Mouse (Mus musculus) CD4-positive helper T cell, adult 2 months (primary cell): ENCODE data around the gene Mtap.

Experiments used
- DNase-seq: peaks from one replicate; pipeline ENCODE4 v3.0.0-alpha.2; 2012; ENCODE audit warnings: low read depth, missing footprints, low spot score

Gene Mtap

GRCm38 (mm10) chr4:89136906-89137541 lies at the start of gene Mtap:
Gene Mtap, plus strand, starts transcription at chr4:89137122.
- DNase-seq: peak; percentile 84

GRCm38 (mm10) chr4:89089110-89089509 lies 47.8 kb upstream of the Mtap start:
- DNase-seq: no peak

DNA sequence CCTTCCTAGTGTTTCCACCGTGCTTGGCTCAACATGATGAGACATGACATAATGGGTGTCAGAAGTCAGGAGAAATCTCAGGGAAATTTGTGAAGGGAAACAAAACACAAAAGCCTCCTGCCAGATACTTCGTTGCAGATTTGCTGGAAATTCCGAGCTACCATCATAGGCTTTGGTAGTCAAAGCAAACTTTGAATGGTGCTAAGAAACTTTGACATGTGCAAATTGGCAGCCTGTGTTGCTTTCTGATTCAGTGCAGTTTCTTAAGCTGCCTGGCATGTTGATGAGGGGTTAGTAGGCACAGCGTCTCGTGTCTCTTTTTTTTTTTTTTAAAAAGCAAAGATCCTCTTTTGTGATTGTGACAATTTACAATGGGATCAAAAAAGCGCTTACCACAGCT lies 46.7 kb upstream of the Mtap start:
- no peak for DNase-seq

DNA sequence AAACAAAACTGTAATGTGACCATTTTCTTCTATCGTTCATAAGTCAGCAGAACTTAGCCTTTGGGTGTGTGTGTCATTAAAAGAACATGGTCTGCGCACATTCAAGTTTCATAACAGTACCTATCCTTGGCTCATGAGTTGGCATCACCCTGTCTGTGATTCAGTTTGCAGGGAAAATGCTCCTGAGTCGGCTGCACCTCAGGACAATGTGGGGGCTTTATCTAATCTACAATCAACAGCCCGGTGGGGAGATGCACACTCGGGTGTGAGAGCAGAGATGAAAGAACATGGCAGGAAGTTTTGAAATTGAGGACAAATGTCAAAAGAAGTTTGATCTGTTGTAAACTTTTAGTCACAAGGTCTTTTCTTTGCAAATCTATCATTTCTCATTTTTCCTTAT lies 44.8 kb upstream of the Mtap start:
- DNase-seq: no peak

DNA sequence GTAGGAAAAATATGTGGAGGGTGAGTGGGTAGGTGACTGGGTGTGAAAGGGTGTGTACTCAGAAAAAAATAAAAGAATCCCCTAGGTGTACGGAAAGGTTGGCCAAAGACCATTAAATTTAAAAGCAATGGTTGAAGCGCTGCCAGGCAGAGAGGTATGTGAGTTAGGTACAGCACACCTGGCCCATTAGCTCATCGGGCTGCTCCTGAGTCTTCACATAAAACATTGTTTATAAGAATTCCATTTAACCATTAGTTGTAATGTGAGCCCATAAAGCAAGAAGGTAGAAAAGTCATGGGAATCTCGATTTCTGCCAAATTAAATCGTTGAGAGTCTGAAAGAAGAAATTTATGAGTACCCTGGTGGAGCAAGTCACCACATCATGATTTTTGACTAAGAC lies 42.1 kb upstream of the Mtap start:
- no peak for DNase-seq

GRCm38 (mm10) chr4:89098261-89098660 lies 38.7 kb upstream of the Mtap start:
- no peak for DNase-seq

DNA sequence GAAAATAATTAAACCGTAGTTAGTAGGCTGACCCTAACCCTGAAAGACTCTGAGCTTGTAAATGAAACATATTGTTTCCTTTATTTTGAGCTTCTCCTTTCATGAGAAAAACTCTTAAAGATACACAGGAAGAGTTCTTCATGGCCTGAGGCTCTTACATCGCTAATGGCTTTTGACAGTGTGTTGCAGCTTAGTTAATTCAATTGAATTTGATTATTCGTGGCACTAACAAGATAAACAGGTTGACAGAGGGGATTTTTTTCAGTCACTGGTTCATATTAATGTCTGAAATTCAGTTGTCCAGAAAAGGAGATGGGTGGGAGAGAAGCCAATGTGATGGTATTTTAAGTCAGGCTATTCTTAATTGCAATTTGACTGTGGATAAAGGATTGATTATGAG lies 35.6 kb upstream of the Mtap start:
- DNase-seq: no peak

GRCm38 (mm10) chr4:89102283-89102682 lies 34.6 kb upstream of the Mtap start:
- no peak for DNase-seq

GRCm38 (mm10) chr4:89105486-89105885 lies 31.4 kb upstream of the Mtap start:
- no peak for DNase-seq

DNA sequence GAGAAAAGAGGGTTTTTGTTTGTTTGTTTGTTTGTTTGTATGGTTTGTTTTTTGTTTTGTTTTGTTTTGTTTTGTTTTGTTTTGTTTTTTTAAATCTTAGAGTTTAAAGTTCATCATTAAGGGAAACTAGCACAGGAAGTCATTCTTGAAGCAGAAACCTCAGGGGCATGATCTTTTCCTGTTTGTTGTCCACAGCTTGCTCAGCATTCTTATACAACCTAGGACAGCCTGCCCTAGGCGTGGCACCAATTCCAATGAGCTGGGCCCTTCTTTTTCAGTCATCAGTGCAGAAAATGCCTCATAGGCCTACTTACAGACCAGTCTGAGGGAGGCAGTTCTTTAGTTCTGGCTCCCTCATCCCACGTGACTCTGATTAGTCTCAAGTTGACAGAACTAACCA lies 30.4 kb upstream of the Mtap start:
- DNase-seq: no peak

DNA sequence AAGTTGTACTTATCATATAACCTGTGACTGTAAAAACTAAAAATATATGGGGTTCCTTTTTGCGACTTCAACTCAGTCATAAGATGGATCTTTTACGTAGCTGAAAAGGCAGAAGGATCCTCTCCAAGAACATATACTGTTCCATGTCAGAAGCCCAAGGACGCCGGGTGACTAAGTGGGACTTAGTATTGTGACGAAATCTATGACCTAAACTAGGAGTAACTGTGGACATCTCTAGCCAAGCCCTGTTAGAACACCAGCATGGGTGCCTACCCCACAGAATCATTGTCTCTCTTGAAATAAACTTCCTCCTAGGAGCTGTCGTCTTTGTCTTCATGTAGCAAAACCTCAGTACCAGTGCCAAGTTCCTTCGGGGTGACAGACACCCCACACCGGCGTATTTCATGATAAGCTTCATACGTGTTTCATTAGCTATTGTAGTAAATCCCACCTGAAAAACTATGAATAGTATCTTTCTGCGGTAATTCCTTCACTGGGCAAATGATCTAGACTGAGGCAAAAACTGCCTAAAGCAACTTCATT lies 24.7 kb upstream of the Mtap start:
- no peak for DNase-seq

DNA sequence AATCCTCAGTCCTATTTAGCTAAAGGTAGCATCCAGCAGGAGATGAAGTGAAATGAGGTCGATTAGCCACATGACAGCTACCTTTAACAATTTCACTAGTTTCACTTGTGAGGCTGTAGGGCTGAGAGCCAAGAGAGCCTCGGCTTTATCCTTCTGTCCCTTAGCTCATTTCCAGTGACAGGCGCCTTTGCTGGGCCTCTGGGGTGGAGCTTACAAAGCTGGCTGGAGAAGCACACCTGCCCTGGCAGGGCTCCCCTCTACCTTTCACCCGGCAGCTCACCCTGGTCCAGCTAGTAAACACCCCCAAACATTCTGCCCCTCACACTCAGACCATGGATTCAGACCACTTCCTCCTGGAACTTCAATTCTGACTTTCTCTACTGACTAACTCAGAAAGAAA lies 24.1 kb upstream of the Mtap start:
- no peak for DNase-seq

- no peak for DNase-seq
Measured at GRCm38 (mm10) chr4:89116006-89116405, 20.9 kb upstream of the Mtap start.

DNA sequence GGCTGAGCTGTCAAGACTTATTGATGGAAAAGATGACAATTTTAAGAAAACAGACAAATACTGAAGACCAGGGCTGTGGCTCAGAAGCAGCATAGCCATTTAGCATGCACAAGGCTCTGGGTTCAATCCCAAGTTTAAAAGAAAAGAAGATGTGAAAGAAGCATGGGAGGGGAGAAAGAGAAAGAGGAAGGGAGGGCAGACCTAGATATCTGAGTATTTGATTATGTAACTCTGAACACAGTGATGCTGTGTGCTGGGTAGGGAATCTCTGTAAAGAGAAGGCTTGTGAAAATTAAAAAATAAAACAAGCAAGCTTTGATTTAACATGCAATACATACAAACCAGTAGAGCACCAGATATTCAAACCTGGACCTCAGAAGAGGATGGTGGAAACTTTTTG lies 17.0 kb upstream of the Mtap start:
- DNase-seq: no peak

DNA sequence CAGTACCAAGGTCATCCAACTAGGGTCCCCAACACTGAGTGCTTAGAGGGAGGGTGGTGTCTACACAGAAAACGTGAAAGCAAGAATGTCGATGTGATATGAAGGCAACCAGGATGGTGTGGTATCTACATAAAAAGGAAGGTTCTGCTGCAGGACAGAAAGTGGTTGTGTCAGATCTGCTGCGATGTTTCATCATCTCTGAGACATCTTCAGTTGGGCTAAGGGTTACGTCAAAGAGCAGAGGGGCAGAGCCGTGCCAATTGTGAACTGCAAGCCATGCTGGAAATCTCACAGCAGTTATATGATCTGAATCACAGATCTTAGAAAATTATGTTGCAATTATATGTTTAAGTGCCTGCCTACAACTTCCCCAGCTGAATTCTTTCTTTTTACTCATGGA lies 16.6 kb upstream of the Mtap start:
- no peak for DNase-seq

DNA sequence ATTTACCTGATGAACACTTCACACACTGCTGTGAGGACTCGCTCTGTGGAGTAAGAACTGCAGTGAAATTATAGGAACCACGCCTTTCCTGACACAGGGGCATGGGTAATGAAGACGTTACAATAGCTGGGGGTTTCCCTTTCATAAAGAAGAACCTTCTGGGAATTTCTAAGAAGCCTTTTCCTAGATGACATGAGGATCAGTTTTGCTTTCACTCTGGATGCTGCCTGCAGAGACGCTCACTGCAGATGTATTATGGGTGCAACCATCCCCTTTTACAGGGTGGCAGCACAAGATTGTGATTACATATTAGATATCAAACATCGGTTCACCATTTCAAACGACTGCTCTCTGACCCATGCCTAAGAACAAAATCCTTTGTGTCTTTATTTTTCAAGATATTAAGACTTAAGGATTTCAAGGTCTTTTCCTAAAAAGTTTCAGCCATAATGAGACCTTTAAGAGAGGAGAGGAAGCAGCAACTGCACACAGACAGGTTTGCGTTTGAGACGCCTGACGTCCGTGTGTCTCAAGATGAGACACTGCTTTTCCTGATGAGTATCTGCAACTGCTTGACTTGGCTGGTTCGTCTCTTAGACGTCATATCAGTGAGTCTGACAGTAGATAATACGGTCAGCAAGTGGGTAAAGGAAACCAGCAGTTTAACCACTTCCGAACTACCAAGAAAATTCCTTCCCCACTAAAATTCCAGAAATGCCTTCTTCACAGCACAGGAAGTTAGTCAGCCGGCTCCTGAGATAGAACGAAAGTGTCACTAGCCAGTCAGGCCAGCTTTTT lies 13.3 kb upstream of the Mtap start:
- no peak for DNase-seq

- no peak for DNase-seq
Measured at GRCm38 (mm10) chr4:89127674-89128073, 9.2 kb upstream of the Mtap start.

GRCm38 (mm10) chr4:89128080-89128936 lies 8.6 kb upstream of the Mtap start:
- peak; percentile 42 for DNase-seq

GRCm38 (mm10) chr4:89128937-89129277 lies 8.0 kb upstream of the Mtap start:
- no peak for DNase-seq

- peak; percentile 80 for DNase-seq
Measured at GRCm38 (mm10) chr4:89129311-89129913, 7.5 kb upstream of the Mtap start.

GRCm38 (mm10) chr4:89131795-89132194 lies 5.1 kb upstream of the Mtap start:
- no peak for DNase-seq

GRCm38 (mm10) chr4:89136356-89136755 lies 566 bp upstream of the Mtap start:
- no peak for DNase-seq
